Mouse (Mus musculus): ENCODE results near the gene Cdkn1b.

GRCm38 (mm10) chr6:134896570-134897436 is 23.4 kb upstream of the Cdkn1b start:
- no peak for TF ChIP-seq CTCF (IDR thresholded peaks at IDR 0.05; ENCODE audit: control insufficient read depth, insufficient read depth, low read length)
- no peak for TF ChIP-seq POLR2A (IDR thresholded peaks at IDR 0.05; ENCODE audit: borderline replicate concordance, control insufficient read depth, low read depth, low read length)
